Mouse (Mus musculus): ENCODE measurements around the gene Cnnm2. TPM values are rescaled to one million over a fixed set of nuclear protein-coding genes. Genes with fewer than 3 reads are reported as not detected.

The Cnnm2 gene
- total RNA-seq, 1 experiment = 43.2 TPM

GRCm38 (mm10) chr19:46863236-46863927 lies 102.0 kb downstream of the Cnnm2 start:
- in situ Hi-C loops (cut with MboI; ENCODE audit: low sequenced_read_pairs in 2 of 2, unreplicated experiment in 2 of 2) = loop anchor here in 1 of 2 experiments (10.0 kb wide), 1 partner anchor 99 kb away; the partner anchor contains the start of gene Cnnm2

DNA sequence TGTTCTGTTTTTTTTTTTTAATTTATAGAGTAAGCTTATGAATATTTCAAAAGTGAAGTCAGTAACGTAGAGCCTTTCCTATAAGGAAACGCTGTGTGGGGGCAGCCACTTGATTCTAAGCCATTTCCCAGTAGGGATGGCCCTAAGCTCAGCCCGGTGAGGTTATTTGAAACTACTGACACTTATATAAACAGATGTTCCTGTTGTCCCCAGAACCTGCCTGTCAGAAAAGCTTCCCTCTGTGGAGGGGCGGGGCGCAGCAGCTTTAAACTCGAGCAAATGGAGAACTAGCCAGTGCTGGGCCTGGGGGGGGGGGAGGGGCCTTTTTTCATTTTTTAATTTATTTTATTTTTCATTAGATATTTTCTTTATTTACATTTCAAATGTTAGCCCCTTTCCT lies 102.7 kb downstream of the Cnnm2 start:
- H3K36me3 ChIP-seq (ENCODE audit: control insufficient read depth, insufficient read depth, low read length, poor library complexity, severe bottlenecking) = peaks cover 3% of the 10 kb centered on the region; the same call in 1 of the 2 replicates
- in situ Hi-C loops (cut with MboI; ENCODE audit: low sequenced_read_pairs in 2 of 2, unreplicated experiment in 2 of 2) = loop anchor here in 1 of 2 experiments (10.0 kb wide), 1 partner anchor 99 kb away; the partner anchor contains the start of gene Cnnm2
- no peak for DNase-seq (ENCODE audit: low read depth, low spot score)
- no peak overlapping the region for H3K4me3 ChIP-seq (ENCODE audit: insufficient read depth in 1 of 2, low read depth in 1 of 2, low read length in 2 of 2, poor library complexity in 1 of 2, severe bottlenecking in 1 of 2)
- no peak for TF ChIP-seq CHD2 (IDR thresholded peaks at IDR 0.05; ENCODE audit: low read depth, low read length)
- no peak for TF ChIP-seq ZNF384 (IDR thresholded peaks at IDR 0.05; ENCODE audit: low read depth, low read length)
- TF ChIP-seq ZC3H11A (IDR thresholded peaks at IDR 0.05; ENCODE audit: borderline replicate concordance, low read depth, low read length) = no peak
- TF ChIP-seq HCFC1 (IDR thresholded peaks at IDR 0.05; ENCODE audit: borderline replicate concordance, insufficient read depth, low read length) = no peak
- no peak for TF ChIP-seq MAFK (IDR thresholded peaks at IDR 0.05; ENCODE audit: insufficient read depth, low read depth, low read length)
- no peaks in the 10 kb centered on the region for H3K9me3 ChIP-seq (ENCODE audit: control insufficient read depth, insufficient read depth, low read depth, low read length)
- H3K4me1 ChIP-seq (ENCODE audit: control insufficient read depth in 2 of 2, insufficient read depth in 2 of 2, low read length in 2 of 2, poor library complexity in 1 of 2) = peaks cover 0 to 3% of the 10 kb centered on the region in 2 experiments; a peak in 1 of 4 replicates
- no peak overlapping the region for H3K9ac ChIP-seq (ENCODE audit: insufficient read depth, low read depth, low read length, poor library complexity, severe bottlenecking)
- no peak overlapping the region for H3K27ac ChIP-seq (ENCODE audit: insufficient read depth, low read depth, low read length, poor library complexity, severe bottlenecking)

More at GRCm38 (mm10) chr19:46863236-46863927, 102.0 kb downstream of the Cnnm2 start:
- Histone ChIP-seq H3K9ac (ENCODE audit: insufficient read depth, low read depth, low read length, poor library complexity, severe bottlenecking) (no peak overlapping the region), H3K27ac (ENCODE audit: insufficient read depth, low read depth, low read length, poor library complexity, severe bottlenecking) (no peak overlapping the region), H3K4me3 (ENCODE audit: insufficient read depth in 1 of 2, low read depth in 1 of 2, low read length in 2 of 2, poor library complexity in 1 of 2, severe bottlenecking in 1 of 2) (no peak overlapping the region), H3K4me1 (ENCODE audit: control insufficient read depth in 2 of 2, insufficient read depth in 2 of 2, low read length in 2 of 2, poor library complexity in 1 of 2) (no peaks in the 10 kb centered on the region), H3K9me3 (ENCODE audit: control insufficient read depth, insufficient read depth, low read depth, low read length) (no peaks in the 10 kb centered on the region), H3K36me3 (ENCODE audit: control insufficient read depth, insufficient read depth, low read length, poor library complexity, severe bottlenecking) (peaks cover 3% of the 10 kb centered on the region; the same call in 1 of the 2 replicates)
- TF ChIP-seq ZC3H11A (IDR thresholded peaks at IDR 0.05; ENCODE audit: borderline replicate concordance, low read depth, low read length) (no peak), HCFC1 (IDR thresholded peaks at IDR 0.05; ENCODE audit: borderline replicate concordance, insufficient read depth, low read length) (no peak), MAFK (IDR thresholded peaks at IDR 0.05; ENCODE audit: insufficient read depth, low read depth, low read length) (no peak), ZNF384 (IDR thresholded peaks at IDR 0.05; ENCODE audit: low read depth, low read length) (no peak), CHD2 (IDR thresholded peaks at IDR 0.05; ENCODE audit: low read depth, low read length) (no peak)
- DNase-seq (ENCODE audit: low read depth, low spot score) = no peak

GRCm38 (mm10) chr19:46864731-46865331 lies 103.4 kb downstream of the Cnnm2 start:
- TF ChIP-seq HCFC1 (IDR thresholded peaks at IDR 0.05; ENCODE audit: borderline replicate concordance, insufficient read depth, low read length) = no peak
- no peak for TF ChIP-seq ZC3H11A (IDR thresholded peaks at IDR 0.05; ENCODE audit: borderline replicate concordance, low read depth, low read length)
- TF ChIP-seq CHD2 (IDR thresholded peaks at IDR 0.05; ENCODE audit: low read depth, low read length) = no peak
- no peak for TF ChIP-seq ZNF384 (IDR thresholded peaks at IDR 0.05; ENCODE audit: low read depth, low read length)
- Histone ChIP-seq H3K9me3 (ENCODE audit: control insufficient read depth, insufficient read depth, low read depth, low read length) (no peaks in the 10 kb centered on the region), H3K9ac (ENCODE audit: insufficient read depth, low read depth, low read length, poor library complexity, severe bottlenecking) (no peak overlapping the region), H3K27ac (ENCODE audit: insufficient read depth, low read depth, low read length, poor library complexity, severe bottlenecking) (no peak overlapping the region), H3K4me1 (ENCODE audit: control insufficient read depth in 2 of 2, insufficient read depth in 2 of 2, low read length in 2 of 2, poor library complexity in 1 of 2) (peaks cover 0 to 5% of the 10 kb centered on the region in 2 experiments; a peak in 1 of 4 replicates), H3K4me3 (ENCODE audit: insufficient read depth in 1 of 2, low read depth in 1 of 2, low read length in 2 of 2, poor library complexity in 1 of 2, severe bottlenecking in 1 of 2) (no peak overlapping the region), H3K36me3 (ENCODE audit: control insufficient read depth, insufficient read depth, low read length, poor library complexity, severe bottlenecking) (peaks cover 3% of the 10 kb centered on the region; the same call in 1 of the 2 replicates)
- no peak for DNase-seq (ENCODE audit: low read depth, low spot score)
- in situ Hi-C loops (cut with MboI; ENCODE audit: low sequenced_read_pairs in 2 of 2, unreplicated experiment in 2 of 2) = loop anchor here in 1 of 2 experiments (10.0 kb wide), 1 partner anchor 100 kb away; the partner anchor contains the start of gene Cnnm2

- DNase-seq (ENCODE audit: low read depth, low spot score) = no peak
- in situ Hi-C loops (cut with MboI; ENCODE audit: low sequenced_read_pairs in 2 of 2, unreplicated experiment in 2 of 2) = loop anchor here in 1 of 2 experiments (10.0 kb wide), 1 partner anchor 101 kb away; the partner anchor contains the start of gene Cnnm2
- H3K9ac ChIP-seq (ENCODE audit: insufficient read depth, low read depth, low read length, poor library complexity, severe bottlenecking) = no peak overlapping the region
- H3K36me3 ChIP-seq (ENCODE audit: control insufficient read depth, insufficient read depth, low read length, poor library complexity, severe bottlenecking) = peaks cover 3% of the 10 kb centered on the region; the same call in 1 of the 2 replicates
- no peak overlapping the region for H3K27ac ChIP-seq (ENCODE audit: insufficient read depth, low read depth, low read length, poor library complexity, severe bottlenecking)
- H3K4me3 ChIP-seq (ENCODE audit: insufficient read depth in 1 of 2, low read depth in 1 of 2, low read length in 2 of 2, poor library complexity in 1 of 2, severe bottlenecking in 1 of 2) = no peak overlapping the region
- H3K9me3 ChIP-seq (ENCODE audit: control insufficient read depth, insufficient read depth, low read depth, low read length) = no peaks in the 10 kb centered on the region
- peaks cover 0 to 5% of the 10 kb centered on the region in 2 experiments; a peak in 1 of 4 replicates for H3K4me1 ChIP-seq (ENCODE audit: control insufficient read depth in 2 of 2, insufficient read depth in 2 of 2, low read length in 2 of 2, poor library complexity in 1 of 2)
- TF ChIP-seq HCFC1 (IDR thresholded peaks at IDR 0.05; ENCODE audit: borderline replicate concordance, insufficient read depth, low read length) = no peak
- no peak for TF ChIP-seq ZNF384 (IDR thresholded peaks at IDR 0.05; ENCODE audit: low read depth, low read length)
- no peak for TF ChIP-seq CHD2 (IDR thresholded peaks at IDR 0.05; ENCODE audit: low read depth, low read length)
- no peak for TF ChIP-seq ZC3H11A (IDR thresholded peaks at IDR 0.05; ENCODE audit: borderline replicate concordance, low read depth, low read length)
- no peak for TF ChIP-seq MAFK (IDR thresholded peaks at IDR 0.05; ENCODE audit: insufficient read depth, low read depth, low read length)
These were observed 104.0 kb downstream of the Cnnm2 start for GRCm38 (mm10) chr19:46865381-46865780.

Measured in ES-E14 (cell line).